Mouse (Mus musculus) limb, embryonic 13.5 days (tissue): ENCODE data around the gene Rab43. TPM values are rescaled to one million over a fixed set of nuclear protein-coding genes. Genes with fewer than 3 reads are reported as not detected.

Experiments
- ATAC-seq: fragments of 200-750 bp; cut with Nextera tagmentation; 2 replicates; pipeline ENCODE4 v1.8.0; 2017; ENCODE audit warnings: low read depth, moderate number of reproducible peaks, moderate TSS enrichment; ENCODE audit not compliant: low FRiP score
- H3K27ac ChIP-seq: fragments of 300-500 bp; sonication (generic); 2 replicates; pipeline ENCODE4 v1.5.1; 2015; ENCODE audit warnings: inconsistent platforms, mild to moderate bottlenecking, moderate library complexity
- H3K27me3 ChIP-seq: fragments of 300-500 bp; sonication (generic); 2 replicates; pipeline ENCODE4 v1.6.1; 2015; ENCODE audit warnings: mild to moderate bottlenecking, inconsistent platforms
- H3K36me3 ChIP-seq: fragments of 300-500 bp; sonication (generic); 2 replicates; pipeline ENCODE4 v1.6.1; 2015; ENCODE audit warnings: inconsistent platforms, mild to moderate bottlenecking, moderate library complexity
- H3K4me1 ChIP-seq: fragments of 300-500 bp; sonication (generic); 2 replicates; pipeline ENCODE4 v1.6.1; 2015; ENCODE audit warnings: inconsistent platforms
- H3K4me2 ChIP-seq: fragments of 300-500 bp; sonication (generic); replicated peaks from 2 replicates; pipeline ENCODE4 v1.6.1; 2015; ENCODE audit warnings: inconsistent platforms, mild to moderate bottlenecking, moderate library complexity
- H3K4me3 ChIP-seq: fragments of 300-500 bp; sonication (generic); 2 replicates; pipeline ENCODE4 v1.5.1; 2015; ENCODE audit warnings: moderate library complexity, mild to moderate bottlenecking, inconsistent platforms
- H3K9ac ChIP-seq: fragments of 300-500 bp; sonication (generic); 2 replicates; pipeline ENCODE4 v1.6.1; 2015; ENCODE audit warnings: mild to moderate bottlenecking, inconsistent platforms
- H3K9me3 ChIP-seq: fragments of 300-500 bp; sonication (generic); 2 replicates; pipeline ENCODE4 v1.6.1; 2016; ENCODE audit warnings: inconsistent platforms
- WGBS: fragments of 180-500 bp; shearing (Covaris S2); methylation state at CpG from one replicate; pipeline ENCODE4 v1.1.7; 2015; 5-methylcytosine and 5-hydroxymethylcytosine counted together
- polyA plus RNA-seq: library from polyadenylated mRNA; unstranded; fragments of >200 nt; fragmentation: Nextera tagmentation; extraction: Ambion mirVana; gene quantifications from 2 replicates; pipeline ENCODE4 v1.2.1, GENCODE M21; 2015

The Rab43 gene
- polyA plus RNA-seq, 1 experiment from 2014 or later: 9.8 TPM

DNA sequence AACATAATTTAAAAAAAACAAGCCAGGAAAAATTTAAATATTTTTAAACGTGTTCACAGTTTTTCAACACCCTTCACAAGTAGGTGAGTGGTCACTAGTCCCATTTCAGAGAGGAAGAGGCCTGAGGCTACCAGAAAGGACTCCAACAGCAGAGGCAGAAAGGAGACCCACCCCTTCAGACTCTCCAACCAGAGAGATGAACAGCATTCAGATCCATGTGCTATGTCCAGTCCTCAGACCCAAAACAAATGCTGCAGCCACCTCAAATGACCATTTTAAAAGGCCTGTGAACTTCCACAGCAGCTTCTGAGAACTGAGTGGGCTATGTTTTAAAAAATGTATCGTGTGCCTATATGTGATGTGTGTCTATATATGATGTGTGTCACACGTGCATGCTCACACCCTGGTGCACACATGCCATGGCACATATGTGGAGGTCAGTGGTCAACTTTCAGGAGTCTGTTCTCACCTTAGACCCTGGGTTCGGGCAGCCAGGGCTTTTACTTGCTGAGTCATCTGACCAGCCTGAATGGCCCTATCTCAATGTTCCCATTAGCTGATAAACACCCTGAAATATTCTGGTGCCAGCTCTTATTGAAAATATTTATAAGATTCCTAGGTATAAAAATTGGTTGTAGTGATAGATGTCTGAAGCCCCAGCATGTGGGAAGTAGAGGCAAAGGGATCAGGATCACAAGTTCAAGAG is 4.1 kb downstream of the Rab43 start:
- WGBS: 86% methylated on average over 4 of the region's 4 CpGs

GRCm38 (mm10) chr6:87806857-87807256 is 5.1 kb downstream of the Rab43 start:
- no peak for ATAC-seq
- no peaks in the 10 kb centered on the region for H3K9me3 ChIP-seq
- peaks cover 18% of the 10 kb centered on the region for H3K4me1 ChIP-seq
- 51% methylated on average over 2 of the region's 2 CpGs for whole genome bisulfite sequencing
- H3K4me3 ChIP-seq: no peak overlapping the region
- no peaks in the 10 kb centered on the region; the same call in 1 of the 2 replicates for H3K36me3 ChIP-seq
- no peak overlapping the region for H3K9ac ChIP-seq
- no peaks in the 10 kb centered on the region for H3K27me3 ChIP-seq
- H3K27ac ChIP-seq: no peak overlapping the region
- no peak overlapping the region for H3K4me2 ChIP-seq

More for the DNA sequence above, 4.1 kb downstream of the Rab43 start:
- ATAC-seq: no peak
- Histone ChIP-seq H3K4me3 (no peak overlapping the region), H3K9me3 (no peaks in the 10 kb centered on the region), H3K9ac (no peak overlapping the region), H3K27ac (no peak overlapping the region), H3K36me3 (no peaks in the 10 kb centered on the region; the same call in 1 of the 2 replicates), H3K4me2 (no peak overlapping the region), H3K27me3 (no peaks in the 10 kb centered on the region), H3K4me1 (peaks cover 26% of the 10 kb centered on the region)

GRCm38 (mm10) chr6:87806028-87806427 is 5.9 kb downstream of the Rab43 start:
- peaks cover 18% of the 10 kb centered on the region for H3K4me1 ChIP-seq
- H3K9ac ChIP-seq: no peak overlapping the region
- ATAC-seq: no peak
- H3K27ac ChIP-seq: no peak overlapping the region
- no peaks in the 10 kb centered on the region for H3K9me3 ChIP-seq
- no peak overlapping the region for H3K4me2 ChIP-seq
- no peak overlapping the region for H3K4me3 ChIP-seq
- no peaks in the 10 kb centered on the region for H3K27me3 ChIP-seq
- WGBS: 74% methylated on average over 2 of the region's 2 CpGs
- H3K36me3 ChIP-seq: no peaks in the 10 kb centered on the region; the same call in 1 of the 2 replicates

DNA sequence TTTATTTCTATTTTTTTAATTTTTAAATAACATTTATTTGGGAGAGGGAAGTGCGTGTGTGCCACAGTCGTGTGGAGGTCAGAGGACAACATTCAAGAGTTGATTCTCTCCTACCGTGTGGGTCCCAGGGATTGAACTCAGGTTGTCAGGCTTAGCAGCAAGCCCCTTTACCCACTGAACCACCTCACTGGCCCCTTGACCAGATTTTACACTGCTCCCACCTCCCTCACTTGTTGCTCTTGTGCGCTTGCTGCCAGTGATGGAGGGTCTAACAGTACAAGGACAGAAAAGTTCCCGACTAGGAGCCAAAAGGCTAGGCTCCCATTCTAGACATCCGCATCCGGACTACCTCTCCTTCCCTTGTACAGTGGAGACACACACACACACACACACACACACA is 6.5 kb downstream of the Rab43 start:
- Histone ChIP-seq H3K9ac (no peak overlapping the region), H3K4me1 (peaks cover 14% of the 10 kb centered on the region), H3K4me3 (no peak overlapping the region), H3K4me2 (no peak overlapping the region), H3K36me3 (no peaks in the 10 kb centered on the region; the same call in 1 of the 2 replicates), H3K27me3 (no peaks in the 10 kb centered on the region), H3K27ac (no peak overlapping the region), H3K9me3 (no peaks in the 10 kb centered on the region)
- ATAC-seq: no peak
- 86% methylated on average over 7 of the region's 7 CpGs for WGBS

DNA sequence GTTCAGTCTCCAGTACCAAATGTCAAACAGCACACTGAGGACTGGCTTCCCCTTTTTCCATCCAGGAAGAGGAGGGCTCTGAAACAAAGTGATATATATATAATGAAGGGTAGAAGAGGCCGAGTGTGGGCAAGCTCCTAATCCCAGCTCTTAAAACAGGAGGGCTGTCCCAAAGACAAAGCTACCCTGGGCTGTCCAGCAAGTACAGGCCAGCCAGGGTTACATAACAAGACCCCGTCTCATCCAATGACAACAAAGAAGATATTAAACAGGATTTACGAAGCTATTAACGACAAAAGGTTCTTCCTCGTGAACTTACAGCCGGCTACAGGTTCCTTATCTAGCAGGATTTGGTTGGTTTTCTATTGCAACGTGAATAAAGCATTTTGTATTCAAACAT is 7.1 kb downstream of the Rab43 start:
- Histone ChIP-seq H3K9ac (no peak overlapping the region), H3K9me3 (no peaks in the 10 kb centered on the region), H3K27me3 (no peaks in the 10 kb centered on the region), H3K4me2 (no peak overlapping the region), H3K36me3 (no peaks in the 10 kb centered on the region; the same call in 1 of the 2 replicates), H3K4me1 (peaks cover 9% of the 10 kb centered on the region), H3K4me3 (no peak overlapping the region), H3K27ac (no peak overlapping the region)
- 74% methylated on average over 7 of the region's 7 CpGs for WGBS
- ATAC-seq: no peak

- H3K27me3 ChIP-seq: no peaks in the 10 kb centered on the region
- no peak overlapping the region for H3K4me3 ChIP-seq
- no peak for ATAC-seq
- H3K4me2 ChIP-seq: no peak overlapping the region
- no peak overlapping the region for H3K9ac ChIP-seq
- no peaks in the 10 kb centered on the region for H3K9me3 ChIP-seq
- 90% methylated on average over 1 of the region's 1 CpGs for WGBS
- H3K4me1 ChIP-seq: 0 out of 2 replicates have a peak, but pooled peaks cover 4% of the 10 kb centered on the region
- H3K27ac ChIP-seq: no peak overlapping the region
- peaks cover 1% of the 10 kb centered on the region; the same call in 1 of the 2 replicates for H3K36me3 ChIP-seq
Observed at GRCm38 (mm10) chr6:87804036-87804435, 7.9 kb downstream of the Rab43 start.

DNA sequence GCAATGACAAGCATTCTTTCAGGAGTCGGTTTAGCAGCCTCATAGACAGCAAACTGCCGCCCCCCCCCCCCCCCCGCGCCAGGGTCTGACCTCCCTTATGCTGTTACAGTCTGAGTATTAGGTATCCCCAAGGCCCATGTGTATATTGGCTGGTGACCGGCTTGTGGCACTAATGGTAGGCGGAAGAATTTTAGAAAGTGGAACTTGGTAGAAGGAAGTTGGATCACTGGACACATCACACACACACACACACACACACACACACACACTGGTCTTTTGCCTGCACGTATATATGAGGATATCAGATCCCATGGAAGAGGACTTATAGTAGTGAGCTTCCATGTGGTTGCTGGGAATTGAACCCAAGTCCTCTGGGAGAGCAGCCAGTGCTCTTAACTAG is 9.5 kb downstream of the Rab43 start:
- H3K36me3 ChIP-seq: peaks cover 6% of the 10 kb centered on the region; the same call in 1 of the 2 replicates
- H3K4me1 ChIP-seq: peaks cover 10% of the 10 kb centered on the region
- no peak overlapping the region for H3K27ac ChIP-seq
- no peaks in the 10 kb centered on the region for H3K27me3 ChIP-seq
- H3K4me2 ChIP-seq: no peak overlapping the region
- H3K4me3 ChIP-seq: no peak overlapping the region
- WGBS: 86% methylated on average over 5 of the region's 7 CpGs
- ATAC-seq: no peak
- no peak overlapping the region for H3K9ac ChIP-seq
- H3K9me3 ChIP-seq: no peaks in the 10 kb centered on the region

DNA sequence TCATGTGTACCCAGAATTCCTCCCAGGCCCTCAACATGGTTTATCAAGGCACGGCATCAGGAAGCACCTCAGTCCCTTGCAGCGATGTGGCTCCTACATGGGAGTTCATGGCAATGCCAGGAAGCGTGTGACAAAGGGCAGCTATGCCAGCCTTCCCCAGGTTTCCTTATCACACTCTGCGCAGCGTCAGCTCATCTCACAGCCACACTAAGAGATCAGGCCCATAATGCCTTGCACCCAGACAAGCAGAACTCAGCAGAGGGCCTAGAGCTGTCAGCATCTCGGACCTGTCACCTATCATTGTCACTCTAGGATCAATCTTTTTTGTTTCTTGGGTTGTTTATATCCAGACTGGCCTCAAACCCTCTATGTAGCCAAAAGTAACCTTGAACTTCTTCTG is 12.4 kb downstream of the Rab43 start:
- 92% methylated on average over 6 of the region's 6 CpGs for WGBS
- Histone ChIP-seq H3K27me3 (no peaks in the 10 kb centered on the region), H3K4me3 (no peak overlapping the region), H3K36me3 (peaks cover 6% of the 10 kb centered on the region; the same call in 1 of the 2 replicates), H3K9ac (no peak overlapping the region), H3K4me1 (peaks cover 9% of the 10 kb centered on the region), H3K4me2 (no peak overlapping the region), H3K27ac (no peak overlapping the region), H3K9me3 (no peaks in the 10 kb centered on the region)
- no peak for ATAC-seq

GRCm38 (mm10) chr6:87797321-87797720 is 14.6 kb downstream of the Rab43 start:
- H3K4me1 ChIP-seq: peaks cover 9% of the 10 kb centered on the region
- H3K9ac ChIP-seq: no peak overlapping the region
- peaks cover 20% of the 10 kb centered on the region for H3K36me3 ChIP-seq
- ATAC-seq: no peak
- H3K27ac ChIP-seq: no peak overlapping the region
- no peaks in the 10 kb centered on the region for H3K9me3 ChIP-seq
- no peak overlapping the region for H3K4me2 ChIP-seq
- no peaks in the 10 kb centered on the region for H3K27me3 ChIP-seq
- 11% methylated on average over 2 of the region's 2 CpGs for WGBS
- no peak overlapping the region for H3K4me3 ChIP-seq

GRCm38 (mm10) chr6:87796251-87796880 is 15.6 kb downstream of the Rab43 start:
- H3K9me3 ChIP-seq: no peaks in the 10 kb centered on the region
- ATAC-seq: no peak
- H3K27ac ChIP-seq: no peak overlapping the region
- no peak overlapping the region for H3K9ac ChIP-seq
- 89% methylated on average over 6 of the region's 6 CpGs for WGBS
- H3K4me1 ChIP-seq: peaks cover 9% of the 10 kb centered on the region
- H3K27me3 ChIP-seq: no peaks in the 10 kb centered on the region
- peaks cover 29% of the 10 kb centered on the region for H3K36me3 ChIP-seq
- H3K4me3 ChIP-seq: no peak overlapping the region
- H3K4me2 ChIP-seq: no peak overlapping the region

- H3K4me2 ChIP-seq: no peak overlapping the region
- no peaks in the 10 kb centered on the region for H3K27me3 ChIP-seq
- WGBS: 78% methylated on average over 6 of the region's 6 CpGs
Observed at GRCm38 (mm10) chr6:87795385-87796150, 16.4 kb downstream of the Rab43 start.

More at GRCm38 (mm10) chr6:87795385-87796150, 16.4 kb downstream of the Rab43 start:
- Histone ChIP-seq H3K36me3 (peaks cover 34% of the 10 kb centered on the region), H3K4me1 (peaks cover 9% of the 10 kb centered on the region), H3K4me3 (no peak overlapping the region), H3K9me3 (no peaks in the 10 kb centered on the region), H3K9ac (no peak overlapping the region), H3K27ac (no peak overlapping the region)
- ATAC-seq: no peak
